Mouse (Mus musculus) right cerebral cortex, adult 2 months (tissue): Measurements from ENCODE around the gene Ovgp1.
A peak's percentile ranks its signal among the peaks of the same experiment; 100 is the strongest.
"Not testable (repeated sequence)": the region's sequence is repeated elsewhere in the genome, so short reads cannot be mapped to it uniquely, and the experiment has no call there.

Experiments
- DNase-seq, 2 experiments: peaks; one replicate each; pipeline ENCODE4 v3.0.0; 2021 to 2022; ENCODE audit warnings: low spot score in 2 of 2

Gene Ovgp1

DNA sequence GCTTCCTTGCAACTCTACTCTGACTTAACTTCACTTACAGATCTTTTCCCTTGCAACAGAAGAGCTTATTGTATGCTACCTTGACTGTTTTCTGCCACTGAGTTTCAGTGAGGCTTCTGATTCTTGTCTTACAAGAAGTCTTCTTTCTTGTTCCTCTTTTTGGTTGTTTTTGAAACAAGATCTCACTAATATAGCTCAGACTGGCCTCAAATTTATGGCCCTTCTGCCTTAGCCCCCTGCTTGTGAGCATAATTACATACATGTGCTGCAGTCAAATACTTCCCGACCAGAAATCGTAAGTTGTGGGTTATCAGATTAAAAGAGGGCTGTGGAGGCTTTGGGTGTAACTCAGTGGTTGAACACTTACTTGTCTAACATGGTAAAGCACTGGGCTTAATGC, 21.2 kb downstream of the Ovgp1 start:
- DNase-seq: no peak

DNA sequence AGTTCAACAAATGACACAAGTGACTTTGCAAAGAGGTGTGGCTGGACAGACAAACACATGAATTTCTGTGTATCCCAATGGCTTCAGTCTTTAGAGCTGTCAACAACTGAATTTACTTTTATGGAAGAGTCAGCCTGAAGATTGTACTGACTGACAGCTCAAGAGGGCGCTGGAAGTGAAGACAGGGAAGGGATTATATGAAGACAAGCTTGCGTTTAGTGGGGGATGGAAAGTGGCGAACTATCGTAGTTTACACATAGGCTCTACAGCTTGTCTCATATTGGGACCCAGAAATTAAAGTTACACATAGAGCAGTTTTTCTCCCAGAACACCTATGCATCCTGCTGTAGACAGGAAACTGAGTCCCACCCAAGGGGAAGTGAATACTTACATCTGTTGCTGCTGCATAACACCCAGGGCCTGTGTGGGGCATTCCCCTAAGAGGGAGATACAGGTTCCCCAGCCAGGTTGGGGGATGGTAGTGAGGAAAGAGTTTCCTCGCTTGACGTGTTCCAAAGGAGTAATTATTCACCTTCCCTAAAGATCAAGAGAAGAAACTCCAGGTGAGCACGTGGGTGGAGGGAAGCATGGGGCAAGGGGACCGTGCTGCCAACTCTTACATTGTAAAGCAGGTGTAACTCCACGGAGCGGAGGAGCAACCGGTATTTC, 27.3 kb downstream of the Ovgp1 start:
- no peak for DNase-seq

DNA sequence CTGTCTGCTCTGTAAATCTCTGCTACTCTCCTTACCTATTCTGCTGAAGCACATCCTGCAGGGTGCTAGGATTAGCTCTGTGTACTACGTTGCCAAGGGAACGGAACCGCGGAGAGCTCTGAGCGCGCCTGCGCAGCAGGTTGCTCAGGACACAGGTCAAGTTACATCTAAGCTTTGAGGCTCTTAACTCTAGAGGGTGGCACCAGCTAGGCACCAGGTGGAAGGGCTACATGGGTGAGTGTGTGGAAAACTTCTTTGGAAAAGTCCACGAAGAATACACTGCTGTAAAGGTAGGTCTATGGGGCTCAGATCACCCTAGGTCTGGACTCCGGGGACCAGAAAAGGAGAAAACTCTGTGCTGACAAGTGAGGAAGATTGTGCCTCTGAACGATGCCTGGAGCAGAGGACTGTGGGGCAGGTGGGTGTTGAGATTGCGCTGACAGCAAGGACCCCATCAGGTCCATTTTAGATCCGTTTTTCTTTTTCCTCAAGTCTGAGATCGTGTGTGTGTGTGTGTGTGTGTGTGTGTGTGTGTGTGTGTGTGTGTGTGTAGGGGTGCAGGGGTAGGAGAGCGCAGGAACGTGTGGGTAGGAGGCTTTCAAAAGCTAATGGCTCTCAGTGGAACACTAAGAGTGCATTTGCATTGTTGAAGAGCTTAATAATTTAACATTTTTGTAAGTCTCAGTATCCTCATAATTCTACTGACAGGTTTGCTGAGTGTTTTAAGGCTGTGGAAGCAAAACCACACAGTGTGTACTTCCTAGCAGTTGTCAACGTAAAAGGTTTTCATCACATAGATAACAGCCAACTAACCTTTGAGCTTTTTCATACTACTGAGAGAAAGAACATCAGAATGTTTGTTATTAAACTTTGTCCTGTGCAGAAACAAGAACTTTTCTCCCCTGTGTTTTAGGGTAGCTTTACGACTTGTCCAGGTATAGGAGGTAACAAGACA, 28.2 kb downstream of the Ovgp1 start:
- DNase-seq: peak; percentile 41 to 54

DNA sequence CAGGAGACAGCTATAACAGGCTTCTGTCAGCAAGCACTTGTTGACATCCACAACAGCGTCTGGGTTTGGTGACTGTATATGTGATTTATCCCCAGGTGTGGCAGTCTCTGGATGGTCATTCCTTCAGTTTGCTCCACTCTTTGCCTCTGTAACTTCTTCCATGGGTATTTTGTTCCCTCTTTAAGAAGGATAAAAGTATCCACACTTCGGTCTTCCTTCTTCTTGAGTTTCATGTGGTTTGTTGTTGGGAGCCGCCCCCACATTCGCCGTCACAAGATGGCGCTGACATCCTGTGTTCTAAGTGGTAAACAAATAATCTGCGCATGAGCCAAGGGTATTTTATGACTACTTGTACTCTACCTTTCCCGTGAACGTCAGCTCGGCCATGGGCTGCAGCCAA, 29.8 kb downstream of the Ovgp1 start:
- DNase-seq: not testable (repeated sequence)

DNA sequence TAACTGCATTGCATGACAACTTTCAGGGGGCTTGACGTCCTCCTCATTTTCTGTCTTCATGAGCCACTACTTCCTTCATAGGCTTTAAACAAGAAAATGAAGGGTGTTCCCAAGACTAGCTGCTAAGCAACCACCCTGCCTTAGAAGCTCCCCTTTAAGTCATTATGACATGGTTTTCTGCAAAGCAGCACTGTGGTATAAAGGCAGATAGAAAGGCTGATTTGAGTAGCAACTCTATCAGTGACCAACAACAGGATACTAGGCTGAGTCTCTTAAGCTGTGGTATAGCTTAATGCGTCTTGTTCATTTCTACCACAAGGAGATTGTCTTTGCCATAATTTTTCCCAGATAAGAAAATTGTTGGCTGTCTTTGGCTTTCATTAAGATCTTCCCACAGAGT, 41.0 kb downstream of the Ovgp1 start, which contains the start of gene Pifo:
TSS of gene Pifo (minus strand) at position 101 of the 400 bp plus-strand sequence.
- DNase-seq: no peak

DNA sequence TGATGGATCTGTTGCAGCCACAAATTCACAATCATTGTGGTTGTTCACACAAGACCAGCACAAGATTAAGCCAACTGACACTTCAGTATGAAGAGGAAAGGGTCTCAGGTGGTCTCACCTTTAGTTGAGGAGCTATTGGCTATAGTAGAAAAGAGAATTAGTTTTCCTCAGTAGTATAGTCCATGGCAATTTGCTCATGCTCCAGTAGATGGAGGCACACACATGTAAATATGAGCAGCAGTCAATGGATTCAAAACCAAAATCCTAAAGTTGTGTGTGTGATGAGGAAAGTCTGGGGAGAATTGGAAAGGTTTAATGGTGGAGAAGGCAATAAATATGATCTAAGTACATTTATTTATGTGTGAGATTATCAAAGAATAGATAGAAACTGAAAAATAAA, 48.3 kb downstream of the Ovgp1 start:
- peak; percentile 17 to 31 for DNase-seq

DNA sequence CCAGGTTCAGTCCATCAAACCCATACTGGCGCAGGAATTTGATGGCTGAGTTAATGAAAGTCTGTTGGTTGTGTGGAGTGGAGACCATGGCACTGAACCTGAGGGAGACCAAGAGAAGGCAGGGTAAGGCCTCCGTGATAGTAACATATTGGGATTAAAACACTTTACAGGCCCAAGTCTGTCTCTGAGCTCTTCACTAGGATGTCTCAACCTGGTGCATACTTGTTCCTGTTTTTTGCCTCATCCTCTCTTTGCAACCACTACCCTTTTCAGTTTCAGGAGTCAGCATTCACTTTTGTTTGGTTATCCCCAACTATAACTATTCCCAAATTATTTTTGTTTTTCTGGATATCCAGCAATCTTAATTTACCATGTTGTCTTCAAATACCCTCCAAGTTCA, 50.6 kb downstream of the Ovgp1 start:
- DNase-seq: no peak

DNA sequence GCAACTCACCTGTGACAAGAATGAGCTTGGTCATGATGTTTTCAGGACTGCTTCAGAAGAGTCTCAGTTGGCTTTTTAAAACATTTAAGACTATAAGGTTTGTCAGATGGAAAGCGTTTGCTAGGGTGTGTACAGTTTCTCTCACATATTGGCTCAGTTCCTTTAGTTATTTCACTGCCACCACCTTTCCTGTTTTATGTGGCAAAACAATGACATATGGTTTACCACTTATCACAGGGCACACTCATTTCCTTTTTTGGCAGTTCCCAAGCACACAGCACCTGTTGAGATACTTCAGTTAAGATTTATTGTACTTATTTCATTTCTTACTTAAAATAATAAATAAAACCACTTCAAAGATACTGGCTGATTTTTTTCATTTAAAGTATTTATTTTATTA, 59.3 kb downstream of the Ovgp1 start, which contains the start of gene Chil5:
TSS of gene Chil5 (minus strand) at position 34 of the 400 bp plus-strand sequence.
- no peak for DNase-seq
